Mouse (Mus musculus): ENCODE data around the gene Kdm6b. TPM values are rescaled to one million over a fixed set of nuclear protein-coding genes. Genes with fewer than 3 reads are reported as not detected.

Kdm6b gene
- polyA plus RNA-seq, 1 experiment from 2014 or later = 43.4 TPM

DNA sequence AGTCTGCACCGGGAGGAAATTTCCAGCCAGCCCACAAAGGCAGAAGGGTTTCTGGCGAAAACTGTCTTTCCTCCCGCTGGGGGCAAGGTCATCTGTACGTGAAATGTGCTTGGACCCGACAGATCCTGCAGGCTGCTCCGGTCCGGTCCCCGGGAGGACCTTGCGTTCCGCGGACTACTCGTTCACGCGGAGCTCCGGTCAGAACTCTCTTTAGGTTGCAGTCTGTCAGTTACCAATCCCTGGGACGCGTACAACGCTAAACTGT lies 3.5 kb downstream of the Kdm6b start:
- H3K36me3 ChIP-seq = peaks cover 41% of the 10 kb centered on the region
- no peaks in the 10 kb centered on the region for H3K27me3 ChIP-seq
- peak overlapping the region; percentile 84 for H3K4me3 ChIP-seq
- no peaks in the 10 kb centered on the region for H3K9me3 ChIP-seq
- peaks cover 48% of the 10 kb centered on the region for H3K4me1 ChIP-seq
- H3K27ac ChIP-seq = peak overlapping the region; percentile 99
- WGBS = 1% methylated on average over 18 of the region's 18 CpGs
- ATAC-seq (ENCODE audit: insufficient number of reproducible peaks, insufficient read depth, low FRiP score, low TSS enrichment) = no peak
- H3K9ac ChIP-seq = peak overlapping the region; percentile 90
- H3K4me2 ChIP-seq (replicated peaks) = peak overlapping the region; percentile 98

DNA sequence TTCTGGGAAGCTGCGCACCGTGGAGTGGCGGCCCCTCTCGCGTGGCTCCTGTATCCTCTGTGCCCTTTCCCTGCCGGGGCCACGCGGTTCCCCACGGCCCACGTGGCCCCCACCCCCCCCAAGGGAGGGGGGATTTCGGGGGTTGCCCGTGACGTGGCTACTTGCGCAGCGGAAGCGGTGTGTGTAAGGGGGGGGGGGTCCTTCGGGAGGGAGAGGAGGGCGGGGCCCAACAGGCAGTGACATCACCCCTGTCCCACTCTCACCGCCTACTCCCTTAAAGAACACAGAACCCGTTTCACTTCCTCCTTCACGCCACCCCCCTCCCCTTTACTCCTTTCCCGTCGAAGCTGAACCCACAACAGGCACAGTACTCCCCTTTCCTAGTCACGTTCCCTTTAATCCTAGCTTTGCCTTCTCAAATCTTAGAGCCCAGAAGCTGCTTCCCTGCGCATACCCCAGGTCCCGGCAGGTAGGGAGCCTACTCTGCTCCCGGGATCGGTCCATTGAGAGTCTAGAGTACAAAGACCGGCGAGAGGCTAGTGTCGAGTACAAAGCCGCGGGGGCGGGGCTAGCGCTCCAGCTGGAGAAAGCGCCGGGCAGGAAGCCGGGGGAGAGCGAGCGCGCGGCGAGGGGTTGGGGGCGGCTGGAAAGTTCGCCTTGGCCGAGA lies 4.0 kb downstream of the Kdm6b start:
- Histone ChIP-seq H3K36me3 (peaks cover 45% of the 10 kb centered on the region), H3K9me3 (no peaks in the 10 kb centered on the region), H3K9ac (peak overlapping the region; percentile 90), H3K4me3 (peak overlapping the region; percentile 84), H3K4me1 (peaks cover 44% of the 10 kb centered on the region), H3K4me2 (replicated peaks) (peak overlapping the region; percentile 98), H3K27me3 (no peaks in the 10 kb centered on the region), H3K27ac (peak overlapping the region; percentile 99)
- WGBS = under 1% methylated on average over 46 of the region's 46 CpGs
- ATAC-seq (ENCODE audit: insufficient number of reproducible peaks, insufficient read depth, low FRiP score, low TSS enrichment) = peak; percentile 29

DNA sequence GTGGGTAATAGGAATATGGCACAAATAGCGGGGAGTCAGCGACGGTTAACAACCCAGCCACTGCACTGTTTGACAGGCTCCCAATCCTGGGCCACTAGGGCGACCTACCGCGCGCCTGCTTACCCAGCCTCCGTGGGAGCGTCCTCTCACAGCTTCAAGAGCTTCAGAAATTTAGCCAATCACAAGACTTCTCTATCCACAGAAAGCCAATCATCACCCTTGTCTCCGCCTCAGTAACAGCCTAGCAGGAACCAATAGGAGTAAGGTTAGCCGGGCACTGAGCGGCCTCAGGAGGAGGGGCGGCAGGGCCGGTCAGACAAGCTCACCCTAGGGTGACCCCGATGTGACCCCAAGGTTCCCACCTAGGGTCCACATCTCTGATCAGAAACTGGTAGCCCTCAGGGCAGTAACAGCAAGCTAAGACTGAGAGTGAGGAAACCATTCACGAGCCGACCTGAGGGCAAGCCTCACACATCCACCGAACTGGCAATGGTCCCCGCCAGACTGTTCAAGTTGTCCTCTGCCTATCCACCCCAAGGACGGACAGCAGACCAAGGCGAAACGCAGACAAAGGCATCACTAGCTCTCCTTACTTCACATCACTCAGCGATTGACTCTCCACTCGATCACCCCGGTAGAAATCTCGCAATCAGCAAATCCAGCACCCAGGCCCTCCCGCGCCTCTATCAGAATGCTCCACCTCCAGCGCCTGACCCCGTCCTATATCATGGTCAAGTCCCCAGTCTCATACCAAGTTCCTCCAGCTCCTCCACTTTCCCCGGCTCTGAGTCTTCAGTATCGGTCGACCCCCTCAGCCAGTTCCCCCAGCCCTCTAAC lies 4.7 kb downstream of the Kdm6b start:
- H3K4me3 ChIP-seq = peak overlapping the region; percentile 84
- H3K4me1 ChIP-seq = peaks cover 36% of the 10 kb centered on the region
- ATAC-seq (ENCODE audit: insufficient number of reproducible peaks, insufficient read depth, low FRiP score, low TSS enrichment) = peak; percentile 64
- H3K27me3 ChIP-seq = no peaks in the 10 kb centered on the region
- no peaks in the 10 kb centered on the region for H3K9me3 ChIP-seq
- H3K4me2 ChIP-seq (replicated peaks) = peak overlapping the region; percentile 98
- H3K27ac ChIP-seq = peak overlapping the region; percentile 99
- peak overlapping the region; percentile 90 for H3K9ac ChIP-seq
- WGBS = 1% methylated on average over 33 of the region's 33 CpGs
- peaks cover 53% of the 10 kb centered on the region for H3K36me3 ChIP-seq

DNA sequence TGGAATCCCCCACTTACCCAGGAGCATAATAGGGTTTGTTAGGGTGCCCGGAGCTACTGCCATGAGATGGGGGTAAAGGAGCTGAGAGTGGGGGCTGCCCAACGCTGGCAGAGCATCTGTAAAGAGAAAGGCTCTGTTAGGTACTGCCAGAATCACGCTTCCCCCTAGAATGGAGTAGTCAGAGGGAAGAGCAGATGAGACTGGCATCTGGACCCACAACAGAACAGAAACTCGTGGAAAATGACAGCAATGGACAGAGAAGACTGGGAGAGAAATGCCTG lies 5.8 kb downstream of the Kdm6b start:
- no peak overlapping the region for H3K4me3 ChIP-seq
- no peak for ATAC-seq (ENCODE audit: insufficient number of reproducible peaks, insufficient read depth, low FRiP score, low TSS enrichment)
- H3K9ac ChIP-seq = no peak overlapping the region; the same call in 1 of the 2 replicates
- 84% methylated on average over 4 of the region's 4 CpGs for WGBS
- no peak overlapping the region for H3K27ac ChIP-seq
- 0 out of 2 replicates have a peak overlapping the region, but pooled peaks have one; percentile 98 for H3K4me2 ChIP-seq (replicated peaks)
- H3K9me3 ChIP-seq = no peaks in the 10 kb centered on the region
- H3K36me3 ChIP-seq = peaks cover 59% of the 10 kb centered on the region
- peaks cover 25% of the 10 kb centered on the region for H3K4me1 ChIP-seq
- H3K27me3 ChIP-seq = no peaks in the 10 kb centered on the region

DNA sequence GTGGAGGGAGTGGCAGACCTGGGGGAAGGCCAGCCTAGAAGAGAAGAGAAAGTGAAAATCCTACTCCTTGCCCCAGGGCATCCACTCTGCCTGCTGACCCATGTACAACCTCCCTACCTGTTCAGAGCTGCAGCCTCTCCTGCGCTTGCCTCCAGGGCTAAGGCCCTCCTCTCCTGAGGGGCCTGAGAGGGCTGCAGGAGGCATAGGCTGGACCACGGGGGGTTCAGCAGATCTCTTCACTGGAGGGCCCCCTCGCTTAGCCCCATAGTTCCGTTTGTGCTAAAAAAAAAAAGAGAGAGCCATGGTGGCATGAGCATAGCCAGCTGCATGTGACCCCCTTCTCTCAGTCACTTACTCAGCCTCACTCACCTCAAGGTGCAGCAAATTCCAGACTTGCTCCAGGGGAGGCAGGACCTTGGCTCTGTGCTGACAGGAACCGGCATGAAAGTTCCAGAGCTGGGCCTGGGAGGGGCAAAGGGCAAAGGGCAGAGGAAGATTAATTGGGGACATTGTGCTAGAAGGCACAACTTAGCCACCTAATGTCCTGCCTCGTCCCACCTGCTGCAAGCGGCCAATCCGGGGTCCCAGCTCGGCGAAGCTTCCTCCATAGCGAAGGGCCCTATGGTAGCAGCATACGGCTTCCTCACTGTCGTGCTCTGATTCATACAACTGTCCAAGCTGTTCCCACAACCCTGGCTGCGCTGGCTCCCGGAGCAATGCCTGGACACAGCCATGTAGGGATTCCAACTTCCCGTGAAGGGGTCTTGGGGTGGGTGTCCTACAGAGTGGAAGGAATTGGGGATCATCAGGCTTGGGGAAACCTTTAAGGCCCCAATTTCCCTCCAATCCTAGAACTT lies 6.4 kb downstream of the Kdm6b start:
- WGBS = 88% methylated on average over 16 of the region's 16 CpGs
- H3K9ac ChIP-seq = no peak overlapping the region
- no peak for ATAC-seq (ENCODE audit: insufficient number of reproducible peaks, insufficient read depth, low FRiP score, low TSS enrichment)
- H3K4me2 ChIP-seq (replicated peaks) = 0 out of 2 replicates have a peak overlapping the region, but pooled peaks have one; percentile 98
- H3K4me1 ChIP-seq = peaks cover 19% of the 10 kb centered on the region
- no peak overlapping the region for H3K27ac ChIP-seq
- peaks cover 60% of the 10 kb centered on the region for H3K36me3 ChIP-seq
- 0 out of 2 replicates have a peak overlapping the region, but pooled peaks have one; percentile 12 for H3K4me3 ChIP-seq
- no peaks in the 10 kb centered on the region for H3K27me3 ChIP-seq
- H3K9me3 ChIP-seq = no peaks in the 10 kb centered on the region

DNA sequence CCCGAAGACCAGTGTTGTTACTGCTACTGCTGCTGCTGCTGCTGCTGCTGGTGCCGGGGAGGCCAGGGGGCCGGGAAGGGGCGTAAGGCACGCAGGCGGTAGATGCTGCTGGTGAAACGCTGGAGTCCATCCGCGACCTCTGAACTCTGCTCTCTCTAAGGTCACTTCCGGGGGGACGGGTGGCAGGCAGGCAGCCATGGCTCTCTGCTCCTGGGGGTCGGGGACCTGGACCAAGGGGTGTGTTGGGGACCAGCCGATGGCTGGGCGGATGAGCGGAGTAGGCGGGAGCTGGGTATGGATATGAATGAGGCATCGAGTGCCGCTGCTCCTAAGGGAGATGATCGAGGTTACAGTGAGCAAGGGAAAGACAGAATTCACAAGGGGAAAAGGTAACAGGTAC lies 7.2 kb downstream of the Kdm6b start:
- H3K9me3 ChIP-seq = no peaks in the 10 kb centered on the region
- H3K27me3 ChIP-seq = no peaks in the 10 kb centered on the region
- H3K27ac ChIP-seq = no peak overlapping the region
- no peak overlapping the region for H3K4me2 ChIP-seq (replicated peaks)
- peaks cover 68% of the 10 kb centered on the region for H3K36me3 ChIP-seq
- ATAC-seq (ENCODE audit: insufficient number of reproducible peaks, insufficient read depth, low FRiP score, low TSS enrichment) = no peak
- H3K4me3 ChIP-seq = no peak overlapping the region
- 79% methylated on average over 19 of the region's 19 CpGs for WGBS
- peak overlapping the region; percentile 15; the same call in 1 of the 2 replicates for H3K9ac ChIP-seq
- peaks cover 16% of the 10 kb centered on the region for H3K4me1 ChIP-seq

DNA sequence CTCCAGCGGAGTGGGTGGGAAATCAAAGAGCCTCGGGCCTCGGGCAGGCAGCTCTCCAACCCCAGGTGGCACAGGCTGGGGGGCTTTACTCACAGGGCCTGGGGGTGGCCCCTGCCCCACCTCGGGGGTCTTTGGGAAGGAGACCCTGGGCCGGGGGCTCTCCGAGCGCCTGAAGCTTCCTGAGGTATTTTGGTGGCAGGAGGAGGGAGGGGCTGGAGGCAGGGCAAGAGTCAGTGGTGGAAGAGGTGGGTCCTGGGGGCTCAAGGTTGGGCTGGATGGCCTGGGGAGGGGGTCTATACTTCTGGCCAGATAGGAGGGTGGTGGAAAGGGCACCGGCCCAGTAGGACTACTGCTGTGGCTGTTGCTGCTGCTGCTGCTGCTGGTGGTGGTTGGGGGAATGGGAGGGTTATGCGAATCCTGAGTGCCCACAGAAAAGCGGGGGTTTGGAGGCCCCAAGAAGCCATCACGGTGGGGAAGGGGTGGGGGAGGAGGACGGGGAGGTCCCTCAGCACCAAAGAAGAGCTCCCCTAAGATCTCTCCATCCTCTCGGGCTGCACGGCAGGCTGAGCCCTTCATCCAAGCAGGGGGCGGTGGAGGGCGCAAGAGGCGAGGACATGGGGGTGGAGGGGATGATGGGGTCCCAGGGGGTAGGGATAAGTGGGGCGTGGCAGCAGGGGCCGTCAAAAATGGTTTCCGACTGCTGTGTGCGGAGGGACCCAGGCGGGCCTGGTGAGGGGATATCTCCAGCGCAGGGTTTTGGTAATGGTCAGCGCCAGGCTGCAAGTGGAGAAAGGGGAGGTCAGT lies 7.9 kb downstream of the Kdm6b start:
- Histone ChIP-seq H3K4me3 (no peak overlapping the region), H3K4me1 (peaks cover 16% of the 10 kb centered on the region), H3K27ac (no peak overlapping the region), H3K4me2 (replicated peaks) (no peak overlapping the region), H3K36me3 (peaks cover 75% of the 10 kb centered on the region), H3K9me3 (no peaks in the 10 kb centered on the region), H3K27me3 (no peaks in the 10 kb centered on the region), H3K9ac (no peak overlapping the region)
- 88% methylated on average over 24 of the region's 24 CpGs for WGBS
- no peak for ATAC-seq (ENCODE audit: insufficient number of reproducible peaks, insufficient read depth, low FRiP score, low TSS enrichment)

DNA sequence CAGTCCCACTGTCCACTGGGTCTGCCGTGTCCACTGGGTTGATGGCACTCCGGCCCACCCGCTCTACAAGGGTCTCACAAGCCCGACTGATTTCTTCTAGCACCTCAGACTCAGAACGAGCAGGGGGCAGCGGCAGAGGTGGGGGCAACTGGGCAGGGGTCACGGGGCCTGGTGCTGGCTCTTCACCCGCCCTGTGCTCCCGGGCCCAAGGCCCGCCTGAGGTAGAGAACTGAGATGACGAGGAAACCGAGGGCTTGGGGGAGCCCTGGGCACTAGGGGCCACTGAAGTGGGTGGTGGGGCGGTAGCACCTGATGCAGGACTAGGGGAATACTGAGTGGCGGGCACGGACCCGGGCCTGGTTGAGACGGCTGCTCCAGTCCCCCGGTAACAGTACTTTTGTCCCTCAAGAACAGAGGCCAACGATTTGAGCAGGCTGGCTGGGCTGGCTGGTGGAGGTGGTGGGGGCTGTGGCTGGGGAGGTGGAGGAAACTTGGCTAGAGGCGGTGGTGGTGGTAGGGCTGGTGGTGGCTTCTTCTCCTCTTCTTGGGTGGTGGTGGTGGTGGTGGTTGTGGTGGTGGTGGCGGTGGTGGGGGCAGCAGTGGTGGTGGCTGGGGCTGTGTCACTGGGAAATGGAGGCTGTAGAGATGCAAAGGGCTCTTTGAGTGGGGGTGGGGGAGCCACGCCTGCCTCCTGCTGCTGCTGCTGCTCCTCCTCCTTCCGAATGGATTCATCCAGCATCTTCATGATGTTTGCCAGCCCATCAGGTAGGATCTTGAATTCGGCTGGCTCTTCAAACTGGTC lies 8.7 kb downstream of the Kdm6b start:
- Histone ChIP-seq H3K27ac (no peak overlapping the region), H3K36me3 (peaks cover 83% of the 10 kb centered on the region), H3K27me3 (peaks cover 6% of the 10 kb centered on the region; the same call in 1 of the 2 replicates), H3K9me3 (no peaks in the 10 kb centered on the region), H3K4me2 (replicated peaks) (no peak overlapping the region), H3K4me1 (peaks cover 23% of the 10 kb centered on the region), H3K4me3 (no peak overlapping the region), H3K9ac (no peak overlapping the region)
- 94% methylated on average over 22 of the region's 24 CpGs for WGBS
- no peak for ATAC-seq (ENCODE audit: insufficient number of reproducible peaks, insufficient read depth, low FRiP score, low TSS enrichment)

DNA sequence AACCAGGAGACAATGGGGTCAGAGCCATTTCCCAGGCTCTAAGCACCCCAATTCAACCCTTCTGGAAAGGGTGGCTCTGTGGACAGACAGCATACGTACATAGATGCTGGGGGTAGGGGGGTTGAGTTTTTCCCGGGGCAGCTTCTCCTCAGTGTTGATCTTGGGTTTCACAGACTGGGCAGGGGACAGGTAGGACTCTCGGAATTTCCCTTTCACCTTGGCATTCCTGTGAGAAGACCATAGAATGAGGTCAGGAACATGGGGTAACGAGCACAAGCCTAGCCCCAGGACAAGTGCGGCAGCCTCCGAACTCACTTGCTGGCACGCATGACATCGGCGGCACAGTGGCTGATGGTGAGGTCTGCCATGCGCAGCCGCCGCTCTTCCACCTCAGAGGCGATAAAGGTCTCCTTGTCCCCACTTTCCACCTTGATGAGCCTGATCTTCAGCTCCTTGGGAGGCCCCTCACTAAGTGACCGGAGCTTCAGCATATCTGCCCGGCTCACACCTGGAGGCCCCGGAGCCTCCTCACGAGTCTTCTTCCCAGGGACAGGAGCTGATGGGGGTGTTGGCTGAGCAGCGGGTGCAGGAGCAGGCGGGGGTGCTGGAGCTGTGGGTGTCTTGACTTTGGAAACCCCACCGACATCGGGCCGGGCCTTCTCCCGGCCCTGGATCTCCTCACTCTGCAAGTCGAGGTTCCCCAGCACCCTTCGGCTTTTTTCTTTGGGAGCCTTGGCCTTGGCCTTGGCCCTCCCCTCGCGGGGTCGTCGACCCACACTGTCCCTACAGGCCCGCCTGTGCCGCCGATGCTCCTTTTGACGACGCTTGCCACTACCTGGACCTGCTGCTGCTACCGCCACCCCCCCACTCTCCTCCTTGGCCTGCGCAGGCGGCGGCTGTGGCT lies 9.5 kb downstream of the Kdm6b start:
- Histone ChIP-seq H3K27ac (no peak overlapping the region), H3K9ac (no peak overlapping the region), H3K9me3 (no peaks in the 10 kb centered on the region), H3K4me2 (replicated peaks) (no peak overlapping the region), H3K4me3 (no peak overlapping the region), H3K36me3 (peaks cover 86% of the 10 kb centered on the region), H3K27me3 (peaks cover 8% of the 10 kb centered on the region; the same call in 1 of the 2 replicates), H3K4me1 (peaks cover 25% of the 10 kb centered on the region)
- WGBS = 94% methylated on average over 35 of the region's 38 CpGs
- ATAC-seq (ENCODE audit: insufficient number of reproducible peaks, insufficient read depth, low FRiP score, low TSS enrichment) = no peak

DNA sequence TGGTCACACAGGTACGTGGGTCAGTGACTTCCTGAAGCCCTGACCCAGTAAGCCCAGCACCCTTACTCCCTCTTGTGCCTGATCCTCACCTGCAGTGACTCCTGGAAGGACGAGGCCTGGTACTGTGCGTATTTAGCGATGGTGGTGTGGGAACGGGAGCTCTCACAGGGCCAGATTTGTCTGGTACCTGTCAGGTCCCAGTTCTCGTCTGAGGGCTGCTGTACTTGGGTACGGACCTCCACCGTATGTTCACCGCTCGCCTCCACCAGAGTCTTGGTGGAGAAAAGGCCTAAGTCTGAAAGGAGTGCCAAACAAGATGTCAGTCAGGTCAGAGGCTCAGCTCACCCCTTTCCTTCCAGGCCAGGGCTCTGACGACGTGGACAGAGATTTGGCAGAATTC lies 11.5 kb downstream of the Kdm6b start:
- 83% methylated on average over 12 of the region's 12 CpGs for WGBS
- Histone ChIP-seq H3K4me3 (no peak overlapping the region), H3K9ac (no peak overlapping the region), H3K9me3 (no peaks in the 10 kb centered on the region), H3K36me3 (peaks cover 73% of the 10 kb centered on the region), H3K27me3 (peaks cover 8% of the 10 kb centered on the region; the same call in 1 of the 2 replicates), H3K27ac (no peak overlapping the region), H3K4me2 (replicated peaks) (no peak overlapping the region), H3K4me1 (peaks cover 29% of the 10 kb centered on the region)
- no peak for ATAC-seq (ENCODE audit: insufficient number of reproducible peaks, insufficient read depth, low FRiP score, low TSS enrichment)

Data from embryonic facial prominence, embryonic 12.5 days (tissue).